Mouse (Mus musculus) G1E (cell line): ENCODE data around the gene Prkcz.
"Not testable (repeated sequence)": the region's sequence is repeated elsewhere in the genome, so short reads cannot be mapped to it uniquely, and the experiment has no call there.

Experiments
- CTCF ChIP-seq: IDR thresholded peaks from 2 replicates; pipeline ENCODE4 v1.5.1; 2012; ENCODE audit warnings: low read depth, low read length, inconsistent platforms, mixed read lengths
- TAL1 ChIP-seq: conservative IDR thresholded peaks from 2 replicates; pipeline ENCODE4 v1.6.1; 2012; ENCODE audit warnings: low read depth, low read length, inconsistent platforms, mixed read lengths

GRCm38 (mm10) chr4:155328385-155328784 is 32.8 kb downstream of the Prkcz start:
- not testable (repeated sequence) for TF ChIP-seq CTCF, TAL1
